ENCODE assay signal across 16 mouse cellular contexts in the genomic region with DNA sequence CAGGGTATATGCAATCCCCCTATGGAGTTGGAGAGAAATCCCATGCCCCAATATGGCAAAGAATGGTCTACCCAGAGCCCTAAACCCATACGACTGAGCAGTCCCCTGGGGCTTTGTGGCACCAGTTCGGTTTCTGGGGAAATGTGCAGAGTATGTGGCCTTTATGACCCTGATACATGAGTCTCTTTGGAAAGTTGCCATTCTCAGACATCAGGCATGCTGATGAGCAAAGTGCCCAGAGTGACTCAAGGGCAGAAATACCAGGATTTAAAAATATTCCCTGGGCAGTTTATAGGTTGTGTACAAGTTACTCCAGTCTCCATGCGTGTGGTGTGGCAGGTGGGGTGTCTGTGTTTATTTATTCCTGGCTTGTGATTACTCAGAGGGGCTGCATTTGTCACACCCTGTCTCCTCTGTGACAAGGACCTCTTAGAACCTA.
"Had no signal": no experiment of that assay in that cellular context is flagged by ENCODE, and none has a peak within 500 bp of the region (broad histone marks: within the 10 kb centered on the region; RNA-seq: fewer than 3 reads in every experiment).

No protein-coding gene starts in this region.

- H3K27me3 ChIP-seq: liver, embryonic 13.5 days; lung, embryonic 15.5 days; megakaryocyte, embryonic 14.5 days; midbrain, embryonic 12.5 days had no signal

- H3K4me2 ChIP-seq: liver, embryonic 13.5 days; lung, embryonic 15.5 days; midbrain, embryonic 12.5 days had no signal

- H3K9me3 ChIP-seq: liver, embryonic 13.5 days; lung, embryonic 15.5 days; midbrain, embryonic 12.5 days had no signal

- H3K36me3 ChIP-seq: liver, embryonic 13.5 days; lung, embryonic 15.5 days; midbrain, embryonic 12.5 days had no signal

- H3K4me1 ChIP-seq: liver, embryonic 13.5 days; lung, embryonic 15.5 days; megakaryocyte, embryonic 14.5 days; midbrain, embryonic 12.5 days had no signal

- H3K4me3 ChIP-seq: liver, embryonic 13.5 days; lung, embryonic 15.5 days; megakaryocyte, embryonic 14.5 days; midbrain, embryonic 12.5 days had no signal

- H3K9ac ChIP-seq: liver, embryonic 13.5 days; liver, postnatal 0 days; lung, embryonic 15.5 days; midbrain, embryonic 12.5 days had no signal

- H3K27ac ChIP-seq: liver, embryonic 13.5 days; lung, embryonic 15.5 days; macrophage; midbrain, embryonic 12.5 days had no signal

- ATAC-seq: liver, postnatal 0 days; midbrain, embryonic 16.5 days had no signal

- DNase-seq: kidney, adult 2 months; kidney, postnatal 25 days; layer of hippocampus, postnatal 36 days; liver; liver, embryonic 13.5 days; liver, postnatal 0 days; lung, postnatal 14 days; right cerebral cortex, postnatal 14 days; spleen, adult 18-20 months; thymus, adult 18-20 months; thymus, postnatal 14 days had no signal
